Mouse (Mus musculus) heart, postnatal 0 days (tissue): ENCODE data around the gene Emx2. TPM values are rescaled to one million over a fixed set of nuclear protein-coding genes. Genes with fewer than 3 reads are reported as not detected.

Experiments
- ATAC-seq: fragments of 200-750 bp; cut with Nextera tagmentation; 2 replicates; pipeline ENCODE4 v1.8.0; 2017; ENCODE audit warnings: low read depth, moderate number of reproducible peaks, moderate library complexity; ENCODE audit not compliant: insufficient read depth
- DNase-seq: peaks from one replicate; pipeline ENCODE4 v3.0.0-alpha.2; 2016; ENCODE audit warnings: low spot score
- H3K27ac ChIP-seq: fragments of 300-500 bp; sonication (generic); 2 replicates; pipeline ENCODE4 v1.5.1; 2014; ENCODE audit warnings: low read depth, mild to moderate bottlenecking
- H3K27me3 ChIP-seq: fragments of 300-500 bp; sonication (generic); 2 replicates; pipeline ENCODE4 v1.6.1; 2014; ENCODE audit warnings: low read length, mixed read lengths; ENCODE audit not compliant: control insufficient read depth, insufficient read depth
- H3K36me3 ChIP-seq: fragments of 300-500 bp; sonication (generic); replicated peaks from 2 replicates; pipeline ENCODE4 v1.6.1; 2014; ENCODE audit warnings: low read length, mixed read lengths; ENCODE audit not compliant: control insufficient read depth, insufficient read depth
- H3K4me1 ChIP-seq: fragments of 300-500 bp; sonication (generic); 2 replicates; pipeline ENCODE4 v1.6.1; 2014; ENCODE audit warnings: antibody characterized with exemption; ENCODE audit not compliant: control insufficient read depth, insufficient read depth
- H3K4me2 ChIP-seq: fragments of 300-500 bp; sonication (generic); 2 replicates; pipeline ENCODE4 v1.6.1; 2014; ENCODE audit warnings: low read depth, mild to moderate bottlenecking, low read length, moderate library complexity
- H3K4me3 ChIP-seq: fragments of 300-500 bp; sonication (generic); 2 replicates; pipeline ENCODE4 v1.5.1; 2014; ENCODE audit warnings: low read depth, low read length
- H3K9ac ChIP-seq: fragments of 300-500 bp; sonication (generic); replicated peaks from 2 replicates; pipeline ENCODE4 v1.6.1; 2014; ENCODE audit warnings: low read depth, low read length, mixed read lengths
- H3K9me3 ChIP-seq: fragments of 300-500 bp; sonication (generic); replicated peaks from 2 replicates; pipeline ENCODE4 v1.6.1; 2016; ENCODE audit warnings: low read length; ENCODE audit not compliant: control insufficient read depth
- CTCF ChIP-seq: IDR thresholded peaks from 2 replicates; pipeline ENCODE4 v1.5.1; 2016; ENCODE audit warnings: antibody characterized with exemption, control low read depth, low read depth
- EP300 ChIP-seq: IDR thresholded peaks from 2 replicates; pipeline ENCODE4 v1.6.1; 2016; ENCODE audit warnings: antibody characterized with exemption, low read depth
- WGBS: fragments of 180-500 bp; shearing (Covaris S2); extraction: QIAGEN DNeasy Blood & Tissue Kit; methylation state at CpG from one replicate; pipeline ENCODE4 v1.1.7; 2014; 5-methylcytosine and 5-hydroxymethylcytosine counted together
- polyA plus RNA-seq: library from polyadenylated mRNA; unstranded; fragments of >200 nt; fragmentation: Nextera tagmentation; extraction: Ambion mirVana; gene quantifications from 2 replicates; pipeline ENCODE4 v1.2.1, GENCODE M21; 2015
- total RNA-seq: library from RNA; depleted of rRNA; stranded (reverse); fragments of >200 nt; gene quantifications from 2 replicates; pipeline ENCODE4 v1.2.3, GENCODE M21; 2014; ENCODE audit warnings: low replicate concordance

Emx2 gene
- total and polyA plus RNA-seq, 2 experiments from 2014 or later = not detected

DNA sequence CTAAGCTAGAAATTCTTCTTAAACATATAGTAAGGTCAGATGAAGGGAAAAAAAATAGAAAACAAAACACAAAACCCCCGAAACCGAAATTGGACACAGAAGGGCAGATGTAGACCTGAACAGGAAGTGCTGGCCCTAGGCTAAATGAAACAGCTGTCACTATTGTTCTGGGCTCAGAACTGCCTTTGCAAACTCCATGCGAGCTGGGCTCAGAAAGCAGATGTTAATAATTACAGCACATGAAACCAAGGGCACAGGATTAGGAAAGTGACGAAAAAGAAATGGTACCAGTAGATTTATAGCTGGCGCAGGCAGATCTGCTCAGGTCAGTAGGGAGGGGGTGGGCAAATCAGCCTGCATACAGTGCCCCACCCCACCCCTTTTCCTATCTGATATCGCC, 34.5 kb upstream of the Emx2 start:
- Histone ChIP-seq H3K4me3 (no peak overlapping the region), H3K4me1 (no peaks in the 10 kb centered on the region), H3K27ac (no peak overlapping the region), H3K4me2 (no peak overlapping the region), H3K9me3 (peaks cover 6% of the 10 kb centered on the region; the same call in 1 of the 2 replicates), H3K9ac (no peak overlapping the region), H3K27me3 (peaks cover 29% of the 10 kb centered on the region), H3K36me3 (no peaks in the 10 kb centered on the region)
- no peak for TF ChIP-seq CTCF
- no peak for TF ChIP-seq EP300
- 60% methylated on average over 6 of the region's 6 CpGs for WGBS
- ATAC-seq (no peak), DNase-seq (no peak)

DNA sequence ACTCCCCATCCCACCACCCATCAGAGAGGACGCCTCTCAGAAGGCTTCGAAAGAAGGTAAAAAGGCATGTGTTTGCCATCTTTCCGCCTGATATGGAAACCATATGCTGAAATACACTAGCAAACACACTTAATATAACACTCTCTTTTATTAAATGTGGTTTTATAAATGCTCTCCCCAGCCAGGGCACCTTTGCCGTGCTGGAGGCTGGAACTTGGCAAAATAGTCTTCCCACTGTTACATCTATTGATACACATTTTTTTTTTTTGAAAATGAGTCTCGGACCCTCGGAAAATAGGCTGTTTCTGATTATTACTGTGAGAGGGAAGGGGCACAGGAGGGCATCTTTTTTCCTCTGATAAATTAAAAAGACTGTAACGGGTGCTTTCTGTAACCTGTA, 33.2 kb upstream of the Emx2 start:
- WGBS = 79% methylated on average over 7 of the region's 7 CpGs
- ATAC-seq = no peak
- H3K27ac ChIP-seq = no peak overlapping the region

DNA sequence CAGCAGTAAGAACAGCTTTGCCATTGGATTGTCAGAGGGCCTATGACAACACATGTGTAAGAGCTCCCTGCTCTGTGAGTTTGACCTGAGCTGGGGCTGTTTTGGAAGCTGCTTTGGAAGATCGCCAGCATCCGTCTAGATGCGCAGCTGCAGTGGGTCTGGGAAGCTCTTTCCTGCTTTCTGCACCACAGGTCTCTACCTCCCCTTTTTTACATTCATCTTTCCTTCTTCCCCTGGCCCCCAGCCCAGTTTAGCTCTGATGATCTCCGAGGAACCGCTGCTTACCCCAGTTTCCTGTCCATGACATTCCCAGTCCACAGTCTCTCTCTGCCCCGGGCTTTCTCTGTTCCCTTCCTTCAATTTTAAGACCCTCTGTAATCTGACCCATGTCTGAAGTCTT, 25.9 kb upstream of the Emx2 start:
- no peak overlapping the region for H3K9ac ChIP-seq
- H3K9me3 ChIP-seq = peaks cover 6% of the 10 kb centered on the region; the same call in 1 of the 2 replicates
- no peak overlapping the region for H3K4me2 ChIP-seq
- DNase-seq = no peak
- H3K4me3 ChIP-seq = no peak overlapping the region
- H3K4me1 ChIP-seq = no peaks in the 10 kb centered on the region
- no peak overlapping the region for H3K27ac ChIP-seq
- peaks cover 15% of the 10 kb centered on the region; the same call in 1 of the 2 replicates for H3K27me3 ChIP-seq
- TF ChIP-seq EP300 (no peak), CTCF (no peak)
- ATAC-seq = no peak
- H3K36me3 ChIP-seq = no peaks in the 10 kb centered on the region
- 31% methylated on average over 6 of the region's 6 CpGs for WGBS

More for the DNA sequence above, 33.2 kb upstream of the Emx2 start:
- peaks cover 17% of the 10 kb centered on the region for H3K27me3 ChIP-seq
- no peak overlapping the region for H3K4me3 ChIP-seq
- H3K9ac ChIP-seq = no peak overlapping the region
- H3K36me3 ChIP-seq = no peaks in the 10 kb centered on the region
- TF ChIP-seq EP300 (no peak), CTCF (no peak)
- no peak for DNase-seq
- H3K4me2 ChIP-seq = no peak overlapping the region
- H3K9me3 ChIP-seq = peaks cover 6% of the 10 kb centered on the region; the same call in 1 of the 2 replicates
- H3K4me1 ChIP-seq = no peaks in the 10 kb centered on the region

DNA sequence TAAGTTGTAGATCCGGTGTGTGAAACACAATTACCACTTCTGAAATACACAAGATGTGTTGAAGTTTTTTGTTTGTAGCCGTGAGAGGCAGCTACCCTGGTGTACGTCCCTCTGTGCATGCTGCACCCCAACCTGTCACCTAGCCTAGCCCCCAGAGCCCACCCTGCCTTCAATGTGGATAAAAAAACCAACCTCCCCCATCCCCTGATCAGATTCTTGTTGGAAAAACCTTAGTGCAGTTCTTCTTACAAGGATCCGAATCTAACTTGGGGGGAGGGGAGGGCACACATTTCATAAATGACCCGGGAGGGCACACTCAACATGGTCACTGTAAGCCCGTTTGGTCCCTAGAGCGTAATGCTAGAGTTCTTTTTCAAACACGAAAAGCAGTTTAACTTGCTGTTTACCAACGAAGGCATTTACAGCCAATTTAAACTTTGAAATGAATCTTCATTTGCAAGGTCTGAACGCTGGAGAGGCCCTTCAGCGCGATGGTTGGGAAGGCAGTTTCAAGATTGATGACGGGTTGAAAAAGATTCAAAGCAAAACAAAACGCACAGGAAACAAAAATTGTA, 7.5 kb upstream of the Emx2 start:
- H3K4me1 ChIP-seq = no peaks in the 10 kb centered on the region
- no peak overlapping the region for H3K9ac ChIP-seq
- no peak overlapping the region for H3K4me3 ChIP-seq
- no peaks in the 10 kb centered on the region for H3K36me3 ChIP-seq
- H3K9me3 ChIP-seq = no peaks in the 10 kb centered on the region
- WGBS = 11% methylated on average over 14 of the region's 14 CpGs
- H3K4me2 ChIP-seq = no peak overlapping the region
- H3K27ac ChIP-seq = no peak overlapping the region
- H3K27me3 ChIP-seq = peaks cover 95% of the 10 kb centered on the region
- no peak for DNase-seq
- no peak for TF ChIP-seq EP300
- no peak for TF ChIP-seq CTCF
- ATAC-seq = no peak

DNA sequence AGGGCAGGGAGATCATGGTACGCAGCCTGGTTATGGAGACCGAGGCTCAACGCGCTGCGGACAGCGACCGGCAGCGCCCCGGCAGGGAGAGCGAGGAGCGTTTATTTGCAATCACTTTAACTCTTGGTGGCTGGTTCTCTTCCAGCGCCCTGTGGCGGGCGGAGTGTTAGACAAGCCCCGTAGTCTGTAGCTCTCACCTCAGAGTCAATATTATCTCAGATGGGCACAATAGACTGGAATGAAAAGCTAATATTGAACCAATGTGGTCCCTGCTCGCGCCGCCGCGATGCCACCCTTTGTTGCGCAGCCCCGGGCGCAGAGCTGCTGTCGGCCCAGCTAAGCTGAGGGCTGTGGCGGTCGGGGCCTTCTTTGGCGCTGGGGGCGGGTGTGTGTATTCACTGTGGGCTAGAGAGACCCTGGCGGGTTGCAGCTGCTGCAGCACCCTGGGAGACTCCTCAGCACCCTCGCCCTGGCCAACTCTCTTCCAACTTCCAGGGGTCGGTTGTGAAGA, 6.7 kb upstream of the Emx2 start:
- no peaks in the 10 kb centered on the region for H3K9me3 ChIP-seq
- no peak overlapping the region for H3K4me3 ChIP-seq
- no peak overlapping the region for H3K4me2 ChIP-seq
- H3K9ac ChIP-seq = no peak overlapping the region
- H3K27me3 ChIP-seq = peaks cover 98% of the 10 kb centered on the region
- ATAC-seq (no peak), DNase-seq (no peak)
- no peak overlapping the region for H3K27ac ChIP-seq
- H3K36me3 ChIP-seq = no peaks in the 10 kb centered on the region
- H3K4me1 ChIP-seq = no peaks in the 10 kb centered on the region
- WGBS = 1% methylated on average over 31 of the region's 31 CpGs
- TF ChIP-seq CTCF (no peak), EP300 (no peak)

DNA sequence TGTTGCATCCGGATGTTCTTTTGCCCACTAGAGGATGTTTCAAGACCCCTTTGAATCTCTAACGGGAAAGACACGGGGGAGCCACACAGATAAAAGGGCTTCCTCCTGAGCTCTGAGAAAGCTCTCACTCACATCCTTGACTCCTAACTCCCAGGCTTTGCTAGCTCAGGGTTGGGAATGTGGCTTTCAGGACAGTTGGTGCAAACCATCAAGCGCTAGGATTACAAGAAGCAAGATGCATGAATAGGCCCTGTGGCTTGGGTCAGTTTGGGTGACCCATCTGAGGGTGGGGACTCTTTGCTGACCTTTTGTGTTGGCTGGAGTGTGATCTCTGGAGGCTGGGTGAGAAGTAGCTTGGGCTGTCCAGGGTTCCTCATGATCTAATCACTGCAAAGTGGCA, 5.9 kb upstream of the Emx2 start:
- WGBS = 3% methylated on average over 4 of the region's 4 CpGs

More for the DNA sequence above, 5.9 kb upstream of the Emx2 start:
- no peaks in the 10 kb centered on the region for H3K36me3 ChIP-seq
- ATAC-seq (no peak), DNase-seq (no peak)
- H3K9ac ChIP-seq = no peak overlapping the region
- TF ChIP-seq CTCF (no peak), EP300 (no peak)
- H3K27ac ChIP-seq = no peak overlapping the region
- no peak overlapping the region for H3K4me3 ChIP-seq
- H3K9me3 ChIP-seq = no peaks in the 10 kb centered on the region
- peaks cover 99% of the 10 kb centered on the region for H3K27me3 ChIP-seq
- no peak overlapping the region for H3K4me2 ChIP-seq
- no peaks in the 10 kb centered on the region for H3K4me1 ChIP-seq
